Mouse (Mus musculus): ENCODE results near the gene Bard1. TPM values are rescaled to one million over a fixed set of nuclear protein-coding genes. Genes with fewer than 3 reads are reported as not detected.

The Bard1 gene
- polyA plus RNA-seq (2014; fragmentation: Nextera tagmentation; extraction: Ambion mirVana), result 3.1 and 3.2 TPM in 2 replicates

GRCm38 (mm10) chr1:71102344-71103173, at the start of gene Bard1:
TSS of gene Bard1 (minus strand) at chr1:71103146.
- no peaks in the 10 kb centered on the region for H3K9me3 ChIP-seq (ENCODE audit: control insufficient read depth, low read length)
- peak within 1 kb of the TSS; percentile 60 for H3K27ac ChIP-seq (replicated peaks; ENCODE audit: low read depth, low read length)
- DNase-seq (ENCODE audit: low spot score) (peak; percentile 95), ATAC-seq (ENCODE audit: insufficient number of reproducible peaks, low FRiP score, low TSS enrichment, low read depth) (peak; percentile 97)
- peaks cover 3% of the 10 kb centered on the region; the same call in 1 of the 2 replicates for H3K4me1 ChIP-seq (ENCODE audit: control insufficient read depth, insufficient read depth, low read length)
- under 1% methylated on average over 69 of the region's 69 CpGs for WGBS
- H3K27me3 ChIP-seq (ENCODE audit: control insufficient read depth, insufficient read depth, low read length), result no peaks in the 10 kb centered on the region
- H3K36me3 ChIP-seq (ENCODE audit: control insufficient read depth, insufficient read depth, low read length), result no peaks in the 10 kb centered on the region
- peak within 1 kb of the TSS; percentile 63 for H3K4me3 ChIP-seq (ENCODE audit: low read depth, low read length)
- H3K9ac ChIP-seq (ENCODE audit: low read length), result peak within 1 kb of the TSS; percentile 68
- H3K4me2 ChIP-seq (ENCODE audit: low read depth, severe bottlenecking), result peak within 1 kb of the TSS; percentile 55

GRCm38 (mm10) chr1:71127171-71127570, 24.2 kb upstream of the Bard1 start:
- WGBS, result 85% methylated on average over 4 of the region's 4 CpGs
- no peak overlapping the region for H3K27ac ChIP-seq (replicated peaks; ENCODE audit: low read depth, low read length)
- no peaks in the 10 kb centered on the region for H3K9me3 ChIP-seq (ENCODE audit: control insufficient read depth, low read length)
- no peak overlapping the region for H3K4me3 ChIP-seq (ENCODE audit: low read depth, low read length)
- no peak overlapping the region for H3K4me2 ChIP-seq (ENCODE audit: low read depth, severe bottlenecking)
- no peaks in the 10 kb centered on the region for H3K27me3 ChIP-seq (ENCODE audit: control insufficient read depth, insufficient read depth, low read length)
- no peaks in the 10 kb centered on the region for H3K36me3 ChIP-seq (ENCODE audit: control insufficient read depth, insufficient read depth, low read length)
- H3K4me1 ChIP-seq (ENCODE audit: control insufficient read depth, insufficient read depth, low read length), result no peaks in the 10 kb centered on the region
- H3K9ac ChIP-seq (ENCODE audit: low read length), result no peak overlapping the region
- ATAC-seq (ENCODE audit: insufficient number of reproducible peaks, low FRiP score, low TSS enrichment, low read depth) (no peak), DNase-seq (ENCODE audit: low spot score) (no peak)

- 74% methylated on average over 2 of the region's 2 CpGs for WGBS
- ATAC-seq (ENCODE audit: insufficient number of reproducible peaks, low FRiP score, low TSS enrichment, low read depth) (no peak), DNase-seq (ENCODE audit: low spot score) (no peak)
- no peak overlapping the region for H3K4me2 ChIP-seq (ENCODE audit: low read depth, severe bottlenecking)
- no peaks in the 10 kb centered on the region for H3K36me3 ChIP-seq (ENCODE audit: control insufficient read depth, insufficient read depth, low read length)
- H3K4me3 ChIP-seq (ENCODE audit: low read depth, low read length), result no peak overlapping the region
- H3K27ac ChIP-seq (replicated peaks; ENCODE audit: low read depth, low read length), result no peak overlapping the region
- H3K9ac ChIP-seq (ENCODE audit: low read length), result no peak overlapping the region
- H3K27me3 ChIP-seq (ENCODE audit: control insufficient read depth, insufficient read depth, low read length), result no peaks in the 10 kb centered on the region
- H3K9me3 ChIP-seq (ENCODE audit: control insufficient read depth, low read length), result no peaks in the 10 kb centered on the region
- no peaks in the 10 kb centered on the region for H3K4me1 ChIP-seq (ENCODE audit: control insufficient read depth, insufficient read depth, low read length)
These were observed 15.6 kb upstream of the Bard1 start for GRCm38 (mm10) chr1:71118511-71118910.

GRCm38 (mm10) chr1:71117253-71117652, 14.3 kb upstream of the Bard1 start:
- Histone ChIP-seq H3K27me3 (ENCODE audit: control insufficient read depth, insufficient read depth, low read length) (no peaks in the 10 kb centered on the region), H3K27ac (replicated peaks; ENCODE audit: low read depth, low read length) (no peak overlapping the region), H3K36me3 (ENCODE audit: control insufficient read depth, insufficient read depth, low read length) (no peaks in the 10 kb centered on the region), H3K4me3 (ENCODE audit: low read depth, low read length) (no peak overlapping the region), H3K4me1 (ENCODE audit: control insufficient read depth, insufficient read depth, low read length) (no peaks in the 10 kb centered on the region), H3K4me2 (ENCODE audit: low read depth, severe bottlenecking) (no peak overlapping the region), H3K9ac (ENCODE audit: low read length) (no peak overlapping the region), H3K9me3 (ENCODE audit: control insufficient read depth, low read length) (no peaks in the 10 kb centered on the region)
- DNase-seq (ENCODE audit: low spot score) (no peak), ATAC-seq (ENCODE audit: insufficient number of reproducible peaks, low FRiP score, low TSS enrichment, low read depth) (no peak)
- WGBS, result 79% methylated on average over 4 of the region's 4 CpGs

- Histone ChIP-seq H3K27ac (replicated peaks; ENCODE audit: low read depth, low read length) (no peak overlapping the region), H3K9me3 (ENCODE audit: control insufficient read depth, low read length) (no peaks in the 10 kb centered on the region), H3K4me2 (ENCODE audit: low read depth, severe bottlenecking) (no peak overlapping the region), H3K9ac (ENCODE audit: low read length) (no peak overlapping the region), H3K4me3 (ENCODE audit: low read depth, low read length) (no peak overlapping the region), H3K4me1 (ENCODE audit: control insufficient read depth, insufficient read depth, low read length) (no peaks in the 10 kb centered on the region), H3K36me3 (ENCODE audit: control insufficient read depth, insufficient read depth, low read length) (no peaks in the 10 kb centered on the region), H3K27me3 (ENCODE audit: control insufficient read depth, insufficient read depth, low read length) (no peaks in the 10 kb centered on the region)
- no peak for DNase-seq (ENCODE audit: low spot score)
- WGBS, result 84% methylated on average over 2 of the region's 2 CpGs
- no peak for ATAC-seq (ENCODE audit: insufficient number of reproducible peaks, low FRiP score, low TSS enrichment, low read depth)
These were observed 12.8 kb upstream of the Bard1 start for GRCm38 (mm10) chr1:71115781-71116180.

- Histone ChIP-seq H3K36me3 (ENCODE audit: control insufficient read depth, insufficient read depth, low read length) (no peaks in the 10 kb centered on the region), H3K27me3 (ENCODE audit: control insufficient read depth, insufficient read depth, low read length) (no peaks in the 10 kb centered on the region), H3K4me1 (ENCODE audit: control insufficient read depth, insufficient read depth, low read length) (peaks cover 7% of the 10 kb centered on the region; the same call in 1 of the 2 replicates), H3K4me2 (ENCODE audit: low read depth, severe bottlenecking) (no peak overlapping the region), H3K9me3 (ENCODE audit: control insufficient read depth, low read length) (no peaks in the 10 kb centered on the region; the same call in 1 of the 2 replicates), H3K4me3 (ENCODE audit: low read depth, low read length) (no peak overlapping the region), H3K27ac (replicated peaks; ENCODE audit: low read depth, low read length) (no peak overlapping the region), H3K9ac (ENCODE audit: low read length) (no peak overlapping the region)
- DNase-seq (ENCODE audit: low spot score), result peak; percentile 29
- 27% methylated on average over 10 of the region's 10 CpGs for WGBS
- 0 out of 2 replicates have a peak, but pooled peaks have one; percentile 35 for ATAC-seq (ENCODE audit: insufficient number of reproducible peaks, low FRiP score, low TSS enrichment, low read depth)
These were observed 6.9 kb upstream of the Bard1 start for GRCm38 (mm10) chr1:71109858-71110257.

GRCm38 (mm10) chr1:71106127-71106526, 3.2 kb upstream of the Bard1 start:
- peaks cover 7% of the 10 kb centered on the region for H3K4me1 ChIP-seq (ENCODE audit: control insufficient read depth, insufficient read depth, low read length)
- no peak overlapping the region for H3K4me2 ChIP-seq (ENCODE audit: low read depth, severe bottlenecking)
- no peaks in the 10 kb centered on the region; the same call in 1 of the 2 replicates for H3K9me3 ChIP-seq (ENCODE audit: control insufficient read depth, low read length)
- DNase-seq (ENCODE audit: low spot score), result no peak
- H3K4me3 ChIP-seq (ENCODE audit: low read depth, low read length), result no peak overlapping the region
- H3K36me3 ChIP-seq (ENCODE audit: control insufficient read depth, insufficient read depth, low read length), result no peaks in the 10 kb centered on the region
- no peaks in the 10 kb centered on the region for H3K27me3 ChIP-seq (ENCODE audit: control insufficient read depth, insufficient read depth, low read length)
- H3K27ac ChIP-seq (replicated peaks; ENCODE audit: low read depth, low read length), result no peak overlapping the region
- 91% methylated on average over 6 of the region's 6 CpGs for WGBS
- no peak for ATAC-seq (ENCODE audit: insufficient number of reproducible peaks, low FRiP score, low TSS enrichment, low read depth)
- no peak overlapping the region for H3K9ac ChIP-seq (ENCODE audit: low read length)

GRCm38 (mm10) chr1:71105724-71106123, 2.8 kb upstream of the Bard1 start:
- peaks cover 7% of the 10 kb centered on the region for H3K4me1 ChIP-seq (ENCODE audit: control insufficient read depth, insufficient read depth, low read length)

More at GRCm38 (mm10) chr1:71105724-71106123, 2.8 kb upstream of the Bard1 start:
- Histone ChIP-seq H3K9me3 (ENCODE audit: control insufficient read depth, low read length) (no peaks in the 10 kb centered on the region; the same call in 1 of the 2 replicates), H3K27ac (replicated peaks; ENCODE audit: low read depth, low read length) (no peak overlapping the region), H3K4me2 (ENCODE audit: low read depth, severe bottlenecking) (no peak overlapping the region), H3K27me3 (ENCODE audit: control insufficient read depth, insufficient read depth, low read length) (no peaks in the 10 kb centered on the region), H3K9ac (ENCODE audit: low read length) (no peak overlapping the region), H3K36me3 (ENCODE audit: control insufficient read depth, insufficient read depth, low read length) (no peaks in the 10 kb centered on the region), H3K4me3 (ENCODE audit: low read depth, low read length) (no peak overlapping the region)
- DNase-seq (ENCODE audit: low spot score) (no peak), ATAC-seq (ENCODE audit: insufficient number of reproducible peaks, low FRiP score, low TSS enrichment, low read depth) (no peak)
- 86% methylated on average over 8 of the region's 8 CpGs for WGBS

Measured in limb, embryonic 11.5 days (tissue).